ENCODE assay signal across 12 mouse cellular contexts in genomic region chr10:127598607-127599006, GRCm38 (mm10). TPM values are rescaled to one million over a fixed set of nuclear protein-coding genes. Genes with fewer than 3 reads are reported as not detected.
DNase-seq lines count a peak whose midpoint lies in the region; ATAC-seq and TF ChIP-seq lines count a peak whose summit lies in the region.
"Had no signal": no experiment of that assay in that cellular context is flagged by ENCODE, and none has a peak within 500 bp of the region (broad histone marks: within the 10 kb centered on the region; RNA-seq: fewer than 3 reads in every experiment).

No protein-coding gene starts in this region.

- H3K4me2 ChIP-seq in liver, postnatal 0 days (ENCODE audit: low read depth, low read length) = no peak overlapping the region
- no peak overlapping the region for H3K4me2 ChIP-seq in intestine, postnatal 0 days (replicated peaks; ENCODE audit: low read depth)
- H3K4me2 ChIP-seq: heart, embryonic 11.5 days; liver, embryonic 15.5 days; midbrain, embryonic 13.5 days had no signal

- TF ChIP-seq EP300 in liver, postnatal 0 days (IDR thresholded peaks at IDR 0.05; ENCODE audit: low read depth) = no peak

- TF ChIP-seq CTCF in liver, postnatal 0 days (IDR thresholded peaks at IDR 0.05; ENCODE audit: low read depth) = no peak
- no peak for TF ChIP-seq CTCF in intestine, postnatal 0 days (IDR thresholded peaks at IDR 0.05; ENCODE audit: low read depth)

- peak overlapping the region; percentile 84; the same call in 1 of the 2 replicates for H3K27ac ChIP-seq in liver, postnatal 0 days (ENCODE audit: low read depth)
- H3K27ac ChIP-seq in intestine, postnatal 0 days (ENCODE audit: low read depth, low read length) = peak overlapping the region; percentile 17
- H3K27ac ChIP-seq: midbrain, embryonic 13.5 days had no signal

- no peak for ATAC-seq in liver, postnatal 0 days
- ATAC-seq in intestine, postnatal 0 days = no peak
- ATAC-seq: midbrain, embryonic 13.5 days had no signal

- 74% methylated on average over 8 of the region's 8 CpGs for WGBS in liver, postnatal 0 days (ENCODE audit: insufficient replicate concordance)
- WGBS in intestine, postnatal 0 days = 57% methylated on average over 8 of the region's 8 CpGs

- no peak overlapping the region for H3K4me3 ChIP-seq in liver, postnatal 0 days (ENCODE audit: low read depth, low read length)
- H3K4me3 ChIP-seq in intestine, postnatal 0 days (ENCODE audit: low read depth, low read length) = no peak overlapping the region
- H3K4me3 ChIP-seq: liver, embryonic 15.5 days; midbrain, embryonic 13.5 days had no signal

- peak; percentile 47 for DNase-seq in cerebellum, adult 9-10 months
- no peak for DNase-seq in cerebellum, adult 9-11 months
- no peak for DNase-seq in liver, postnatal 0 days
- no peak for DNase-seq in liver
- DNase-seq in yolk sac, embryonic 10.5 days (ENCODE audit: low spot score) = peak; percentile 67
- no peak for DNase-seq in layer of hippocampus, postnatal 36 days
- DNase-seq in kidney, postnatal 25 days = no peak
- DNase-seq: kidney, adult 11 months had no signal

- H3K4me1 ChIP-seq in liver, postnatal 0 days (ENCODE audit: insufficient read depth) = peaks cover 65% of the 10 kb centered on the region
- peaks cover 33% of the 10 kb centered on the region for H3K4me1 ChIP-seq in intestine, postnatal 0 days (replicated peaks; ENCODE audit: control insufficient read depth, insufficient read depth, low read length)

- H3K27me3 ChIP-seq in liver, postnatal 0 days (ENCODE audit: insufficient read depth, low read length) = no peaks in the 10 kb centered on the region
- H3K27me3 ChIP-seq in intestine, postnatal 0 days (replicated peaks; ENCODE audit: control insufficient read depth, insufficient read depth, low read length) = no peaks in the 10 kb centered on the region
- H3K27me3 ChIP-seq: midbrain, embryonic 13.5 days had no signal

- no peak overlapping the region for H3K9ac ChIP-seq in liver, postnatal 0 days (replicated peaks)
- no peak overlapping the region for H3K9ac ChIP-seq in intestine, postnatal 0 days (ENCODE audit: low read depth, low read length)
- H3K9ac ChIP-seq: liver, embryonic 15.5 days; midbrain, embryonic 13.5 days had no signal

- no peaks in the 10 kb centered on the region for H3K9me3 ChIP-seq in liver, postnatal 0 days (ENCODE audit: low read length)
- no peaks in the 10 kb centered on the region for H3K9me3 ChIP-seq in intestine, postnatal 0 days (ENCODE audit: control insufficient read depth)
- H3K9me3 ChIP-seq: liver, embryonic 15.5 days; midbrain, embryonic 13.5 days had no signal

- peaks cover 19% of the 10 kb centered on the region for H3K36me3 ChIP-seq in liver, postnatal 0 days (replicated peaks; ENCODE audit: insufficient read depth, low read length)
- peaks cover 29% of the 10 kb centered on the region for H3K36me3 ChIP-seq in intestine, postnatal 0 days (ENCODE audit: control insufficient read depth, insufficient read depth)

RNA-seq across cellular contexts. Expression of gene Lrp1, which starts 22.3 kb away (rescaled TPM):
- polyA plus RNA-seq in liver, postnatal 0 days (2015; fragmentation: Nextera tagmentation; extraction: Ambion mirVana) = 44.7 and 49.2 TPM in 2 replicates
- 28.9 and 33.4 TPM in 2 replicates for polyA plus RNA-seq in intestine, postnatal 0 days (2015; fragmentation: Nextera tagmentation; extraction: Ambion mirVana)
- 100 to 1,000 TPM; 268 to 307 TPM for total RNA-seq in layer of hippocampus, postnatal 36 days (2021)

RNA-seq across cellular contexts. Expression of gene Stat6, which starts 44.2 kb away (rescaled TPM):
- polyA plus RNA-seq in liver, postnatal 0 days (2015; fragmentation: Nextera tagmentation; extraction: Ambion mirVana) = 11.3 and 13.0 TPM in 2 replicates
- polyA plus RNA-seq in intestine, postnatal 0 days (2015; fragmentation: Nextera tagmentation; extraction: Ambion mirVana) = 27.1 and 29.2 TPM in 2 replicates
- 1 to 10 TPM; 5.1 to 6.2 TPM for total RNA-seq in layer of hippocampus, postnatal 36 days (2021)

Comparison
In these comparisons a context has a peak if more than half of its experiments do, and no peak if none do; other contexts are left out.
1. DNase-seq: peak in cerebellum, adult 9-10 months (single experiment) and yolk sac, embryonic 10.5 days (single experiment); none in cerebellum, adult 9-11 months (single experiment), liver, postnatal 0 days (single experiment), liver (single experiment), layer of hippocampus, postnatal 36 days (0 of 2) and kidney, postnatal 25 days (0 of 2).